17 mouse cellular contexts compared by ENCODE assay signal in the genomic region with DNA sequence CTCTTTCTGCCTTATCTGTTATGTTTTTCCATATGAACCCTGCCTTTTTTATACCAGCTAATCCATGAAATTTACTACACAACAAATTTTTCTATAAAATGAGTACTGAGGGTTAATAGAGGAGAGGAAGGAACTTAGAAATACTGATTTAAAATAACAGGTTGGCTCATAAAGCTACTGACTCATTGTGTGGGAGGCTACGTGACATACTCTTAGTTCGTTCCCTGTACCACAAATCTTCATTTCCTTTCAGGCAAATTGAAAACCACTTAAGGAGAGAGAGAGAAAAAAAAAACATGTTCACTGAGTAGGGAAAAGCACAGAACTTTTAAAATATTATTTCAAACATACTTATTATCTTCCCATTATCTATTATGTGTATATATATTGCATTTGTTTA.
"Had no signal": no experiment of that assay in that cellular context is flagged by ENCODE, and none has a peak within 500 bp of the region (broad histone marks: within the 10 kb centered on the region; RNA-seq: fewer than 3 reads in every experiment).

No protein-coding gene starts in this region.

- ATAC-seq: liver, postnatal 0 days; lung, postnatal 0 days; midbrain, embryonic 13.5 days; midbrain, embryonic 15.5 days had no signal

- H3K4me3 ChIP-seq: lung, embryonic 15.5 days; megakaryocyte, embryonic 14.5 days; midbrain, embryonic 13.5 days; midbrain, embryonic 15.5 days; neural tube, embryonic 12.5 days; stomach, embryonic 15.5 days had no signal

- DNase-seq: liver, postnatal 0 days; lung, adult 2 months; lung, postnatal 14 days; lung, postnatal 36 days; right cerebral cortex, postnatal 14 days; thymus, adult 18-20 months; thymus, postnatal 14 days; thymus, postnatal 36 days had no signal

- H3K27ac ChIP-seq: lung, embryonic 15.5 days; macrophage; midbrain, embryonic 13.5 days; midbrain, embryonic 15.5 days; neural tube, embryonic 12.5 days; stomach, embryonic 15.5 days; stomach, postnatal 0 days had no signal
